Mouse (Mus musculus): ENCODE results near the gene Mfsd5.

The Mfsd5 gene

DNA sequence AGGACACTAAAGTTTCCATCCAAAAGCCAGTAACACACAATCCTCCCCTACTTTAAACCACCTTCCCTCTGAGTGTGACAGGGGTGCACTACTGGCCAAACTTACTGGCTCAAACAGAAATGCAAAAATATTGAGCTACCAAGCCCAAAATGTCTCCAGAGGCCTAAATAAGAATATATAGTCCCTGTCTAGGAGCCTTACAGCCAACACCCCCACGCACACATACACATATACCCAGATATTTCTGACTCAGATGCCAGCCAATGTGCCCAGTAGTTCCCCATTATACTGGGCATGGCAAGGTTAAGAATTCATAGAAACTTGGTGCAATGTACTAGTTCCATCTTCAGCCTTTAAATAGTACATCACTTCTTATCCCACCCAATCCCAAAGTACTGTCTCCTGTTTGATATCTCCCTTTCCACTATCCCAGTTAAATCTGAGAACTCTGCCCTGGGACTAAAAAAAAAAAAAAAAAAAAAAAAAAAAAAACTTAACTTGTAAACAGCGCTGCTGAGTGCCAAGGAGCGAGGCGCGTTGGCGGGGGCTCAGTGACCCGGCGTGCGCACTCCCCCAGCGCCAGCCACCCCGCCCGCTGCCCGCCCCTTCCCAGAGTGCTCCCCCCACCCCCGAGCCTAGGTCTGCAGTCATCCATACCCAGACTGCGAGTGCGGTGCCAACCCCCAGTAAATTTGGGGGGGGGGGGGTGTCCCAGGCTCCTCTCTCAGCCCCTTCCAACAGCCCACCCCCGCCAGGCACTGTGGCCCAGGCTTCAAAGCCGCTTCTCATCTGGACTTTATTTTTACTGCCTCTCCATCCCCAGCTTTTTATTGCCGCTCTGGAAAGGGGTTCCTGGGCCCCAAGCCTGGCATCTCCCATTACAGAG lies 34.7 kb upstream of the Mfsd5 start:
- CTCF ChIA-PET = interaction anchor here in 3 of 4 experiments (0.6 to 4.1 kb wide), 9 partner anchors 9 to 492 kb away, joined by 3 to 24 read pairs (median 4); no protein-coding TSS in a partner anchor
- POLR2A ChIA-PET = interaction anchor here in 3 of 4 experiments (0.8 to 5.3 kb wide), 19 partner anchors 8 to 273 kb away, joined by 3 to 41 read pairs (median 5); partner anchors contain the start of genes Itgb7 (in 1 of the 3), Map3k12 (in 1 of the 3), Mfsd5 (in 1 of the 3) and Pfdn5 (in 1 of the 3)

DNA sequence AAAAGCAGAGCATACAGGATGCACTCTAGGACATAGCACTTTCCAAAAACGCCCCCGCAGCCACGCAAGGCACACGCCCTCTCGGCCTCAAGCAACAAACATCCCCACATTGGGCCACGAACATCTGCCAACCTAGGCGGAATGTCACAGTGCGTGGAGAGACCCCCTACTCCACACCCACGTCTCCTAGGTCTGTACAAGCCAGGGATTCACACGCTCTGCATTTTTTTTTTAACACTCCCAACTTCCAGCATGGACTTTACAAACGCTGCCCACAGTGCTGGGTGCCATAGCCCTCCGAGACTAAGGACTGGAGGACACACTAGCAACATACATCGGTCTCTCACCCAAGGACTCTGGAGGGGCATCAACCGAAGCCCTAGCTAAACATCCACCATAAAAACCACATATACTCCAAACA lies 33.8 kb upstream of the Mfsd5 start:
- ChIA-PET CTCF (interaction anchor here in 3 of 4 experiments (0.9 to 4.1 kb wide), 7 partner anchors 10 to 141 kb away, joined by 3 to 24 read pairs (median 5); no protein-coding TSS in a partner anchor), POLR2A (interaction anchor here in 3 of 4 experiments (0.9 to 5.3 kb wide), 20 partner anchors 10 to 273 kb away, joined by 3 to 41 read pairs (median 8); partner anchors contain the start of genes Mfsd5 (in 2 of the 3), Espl1 (in 1 of the 3), Igfbp6 (in 1 of the 3) and Itgb7 (in 1 of the 3))

DNA sequence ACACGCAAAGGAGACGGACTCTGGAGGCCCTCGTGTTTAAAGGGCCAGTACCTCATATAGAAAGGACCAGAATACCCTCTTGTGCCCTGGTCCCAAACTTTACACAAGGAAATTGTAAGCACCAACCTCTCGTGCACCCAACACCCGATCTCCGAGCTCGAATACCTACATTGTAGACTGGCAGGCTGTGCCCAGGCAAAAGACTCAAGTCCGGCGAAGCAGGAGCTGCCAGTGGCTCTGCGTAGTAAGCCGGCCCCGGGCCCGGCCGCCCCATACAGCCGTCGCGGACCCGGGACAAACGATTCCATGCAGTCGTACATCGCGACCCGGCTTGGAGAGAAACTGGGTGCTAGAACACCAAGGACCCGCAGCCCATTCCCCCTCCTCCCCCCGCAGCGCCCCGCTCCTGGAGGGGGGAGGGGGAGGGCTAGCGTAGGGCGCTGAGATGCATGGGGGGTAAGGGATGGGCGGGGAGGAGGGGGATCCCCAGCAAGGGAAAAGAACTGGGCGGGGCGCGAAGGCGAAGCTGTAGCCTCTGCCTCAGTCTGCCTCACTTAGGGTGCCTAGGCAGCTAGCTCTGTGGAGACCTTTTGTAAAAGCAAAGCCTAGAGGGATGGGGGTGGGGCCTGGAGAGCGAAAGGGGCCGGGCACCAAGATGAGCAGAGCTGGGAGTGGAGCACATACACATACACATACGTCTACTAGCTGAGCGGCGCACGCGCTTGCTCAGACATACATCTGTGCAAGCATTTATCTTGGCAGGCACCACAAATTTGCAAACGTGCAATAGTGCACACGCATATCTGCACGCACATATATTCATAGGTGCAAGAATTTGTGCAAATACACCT lies 33.1 kb upstream of the Mfsd5 start:
- ChIA-PET POLR2A (interaction anchor here (0.6 to 5.3 kb wide), 100 partner anchors 8 to 1026 kb away, joined by 3 to 41 read pairs (median 5); partner anchors contain the start of genes Mfsd5 (in 3 of the 4), Csad (in 2 of the 4), Eif4b (in 2 of the 4) and Itgb7 (in 2 of the 4)), CTCF (interaction anchor here in 3 of 4 experiments (0.6 to 4.1 kb wide), 33 partner anchors 7 to 1200 kb away, joined by 3 to 24 read pairs (median 4); partner anchors contain the start of genes Mfsd5 (in 1 of the 3), Spryd3 (in 1 of the 3) and Tarbp2 (in 1 of the 3))

DNA sequence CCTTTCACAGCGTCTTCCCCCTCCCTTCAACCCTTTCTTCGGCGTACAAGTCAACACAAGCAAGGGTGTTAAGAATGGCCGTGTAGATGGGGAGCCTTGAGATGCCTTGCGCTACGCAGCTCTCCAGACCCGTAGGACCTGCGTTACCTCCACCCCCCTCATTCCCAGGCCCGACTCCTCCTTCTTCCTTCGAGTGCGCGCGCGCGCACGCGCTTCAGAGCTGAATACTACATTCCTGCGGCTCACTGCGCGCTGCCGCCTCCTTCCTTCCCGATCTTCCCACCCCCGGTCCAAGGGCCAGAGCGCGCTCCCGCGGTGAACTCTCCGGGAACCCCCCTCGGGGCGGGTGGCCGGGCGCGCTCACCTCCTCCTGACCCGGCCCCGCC lies 32.4 kb upstream of the Mfsd5 start:
- ChIA-PET CTCF (interaction anchor here in 3 of 4 experiments (0.6 to 4.1 kb wide), 37 partner anchors 8 to 1201 kb away, joined by 3 to 24 read pairs (median 4); partner anchors contain the start of genes Mfsd5 (in 1 of the 3), Spryd3 (in 1 of the 3) and Tarbp2 (in 1 of the 3)), POLR2A (interaction anchor here (0.6 to 5.3 kb wide), 100 partner anchors 8 to 1026 kb away, joined by 3 to 41 read pairs (median 5); partner anchors contain the start of genes Rarg (in 3 of the 4), Tarbp2 (in 3 of the 4), Csad (in 2 of the 4) and Eif4b (in 2 of the 4))

DNA sequence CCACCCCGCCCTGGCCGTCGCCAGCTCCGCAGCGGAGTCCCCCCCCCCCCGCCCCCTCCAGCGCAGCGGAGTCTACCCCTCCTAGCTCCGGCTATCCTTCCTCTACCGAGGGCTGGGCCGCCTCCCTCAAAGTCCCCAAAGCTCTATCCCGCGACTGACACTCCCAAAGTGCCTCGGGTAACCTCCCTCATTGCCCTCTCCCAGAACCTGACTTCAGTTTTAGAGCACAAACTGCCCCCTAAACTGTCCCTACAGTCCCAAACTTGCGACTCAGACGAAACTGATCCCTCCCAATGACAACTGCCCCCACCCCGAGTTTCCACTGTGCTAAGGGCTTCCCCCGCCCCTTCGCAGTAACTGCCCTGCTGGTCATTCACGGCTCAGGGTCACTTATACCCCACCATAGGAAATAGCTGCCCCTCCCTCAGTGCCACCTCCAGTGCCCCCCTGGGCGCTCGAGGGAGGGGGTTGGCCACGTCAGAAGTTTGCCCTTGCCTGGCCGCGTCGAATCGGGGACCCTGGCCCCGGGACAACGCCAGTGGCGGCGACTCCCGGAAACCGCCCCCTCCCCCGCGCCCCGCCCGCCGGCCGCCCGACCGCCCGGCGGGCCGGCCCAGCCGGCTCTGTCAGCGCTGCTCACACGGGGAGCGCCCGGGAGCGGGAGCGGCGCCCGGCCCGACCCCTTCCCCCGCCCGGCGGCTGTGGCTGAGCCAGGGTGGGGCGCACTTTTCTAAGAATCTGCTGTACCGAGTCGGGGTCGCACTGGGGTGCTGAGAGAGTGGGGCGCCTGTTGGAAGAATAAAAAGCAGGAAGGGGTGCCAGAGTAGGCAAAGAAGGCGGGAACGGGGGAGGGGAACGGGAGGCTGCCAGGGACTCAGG lies 31.8 kb upstream of the Mfsd5 start:
- ChIA-PET POLR2A (interaction anchor here (0.6 to 5.3 kb wide), 76 partner anchors 8 to 1025 kb away, joined by 3 to 41 read pairs (median 5); partner anchors contain the start of genes Rarg (in 3 of the 4), Tarbp2 (in 3 of the 4), Csad (in 2 of the 4) and Eif4b (in 2 of the 4)), CTCF (interaction anchor here in 3 of 4 experiments (0.6 to 4.1 kb wide), 32 partner anchors 8 to 1819 kb away, joined by 3 to 24 read pairs (median 4); partner anchors contain the start of genes Mfsd5 (in 1 of the 3), Spryd3 (in 1 of the 3) and Tarbp2 (in 1 of the 3))

DNA sequence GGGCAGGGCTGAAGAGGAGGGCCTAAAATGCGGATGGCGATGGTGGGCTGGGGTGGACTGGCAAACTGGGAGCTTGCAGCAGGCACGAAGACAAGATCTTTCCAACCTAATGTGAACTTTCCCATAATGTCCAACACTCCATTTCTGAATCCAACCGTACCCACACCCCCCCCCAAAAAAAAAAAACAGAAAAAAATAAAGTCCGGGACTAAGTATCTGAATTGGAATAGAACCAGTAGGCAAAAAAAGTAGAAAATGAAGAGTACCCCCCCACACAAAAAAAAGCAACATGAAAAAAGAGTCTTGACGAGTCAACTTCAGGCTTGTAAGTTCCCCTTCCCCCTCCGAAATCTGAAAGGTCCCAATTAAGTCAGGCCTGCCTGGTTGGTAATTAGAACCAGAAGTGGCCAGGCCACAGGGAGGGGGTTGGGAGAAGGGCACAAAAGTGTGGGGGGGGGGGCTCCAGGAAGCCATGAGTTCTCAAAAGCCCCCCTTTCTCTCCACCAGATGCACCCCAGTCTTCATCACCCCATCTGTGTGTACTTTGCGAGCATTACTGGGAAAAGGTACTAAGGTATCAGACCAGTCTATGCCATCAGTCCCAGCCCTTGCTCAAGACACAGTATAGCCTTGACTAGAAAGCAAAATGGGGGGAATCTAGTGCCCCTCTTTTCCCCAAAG lies 31.0 kb upstream of the Mfsd5 start:
- CTCF ChIA-PET = interaction anchor here (0.5 to 3.0 kb wide), 10 partner anchors 8 to 1820 kb away, joined by 3 to 17 read pairs (median 4); partner anchors contain the start of gene Gpr84 (in 1 of the 4)
- POLR2A ChIA-PET = interaction anchor here (0.7 to 3.5 kb wide), 16 partner anchors 8 to 991 kb away, joined by 3 to 40 read pairs (median 8); partner anchors contain the start of genes Gm9918 (in 1 of the 4), Rarg (in 1 of the 4) and Sp1 (in 1 of the 4)

DNA sequence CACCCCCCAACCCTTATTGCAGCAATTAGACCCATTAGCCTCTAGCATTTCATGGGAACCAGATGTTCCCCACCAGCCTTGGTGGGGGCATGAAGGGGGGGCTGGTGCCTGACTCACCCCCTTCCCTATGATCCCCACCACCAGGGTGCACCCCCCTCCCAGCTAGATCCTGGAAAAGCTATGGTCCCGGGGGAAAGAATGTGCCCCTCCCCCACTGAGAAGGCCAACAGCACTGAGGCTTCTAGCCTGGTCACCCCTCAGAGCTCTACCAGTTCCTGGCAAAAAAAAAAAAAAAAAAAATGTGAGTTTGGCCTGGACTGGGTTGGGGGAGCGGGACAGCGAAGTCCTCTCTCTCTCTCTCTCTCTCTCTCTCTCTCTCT lies 30.5 kb upstream of the Mfsd5 start:
- CTCF ChIA-PET = interaction anchor here (0.6 to 3.0 kb wide), 9 partner anchors 9 to 922 kb away, joined by 3 to 17 read pairs (median 5); no protein-coding TSS in a partner anchor
- POLR2A ChIA-PET = interaction anchor here (0.6 to 3.4 kb wide), 27 partner anchors 8 to 1134 kb away, joined by 3 to 18 read pairs (median 5); partner anchors contain the start of genes Sp1 (in 2 of the 4), Csad (in 1 of the 4), Gm9918 (in 1 of the 4) and Pfdn5 (in 1 of the 4)

DNA sequence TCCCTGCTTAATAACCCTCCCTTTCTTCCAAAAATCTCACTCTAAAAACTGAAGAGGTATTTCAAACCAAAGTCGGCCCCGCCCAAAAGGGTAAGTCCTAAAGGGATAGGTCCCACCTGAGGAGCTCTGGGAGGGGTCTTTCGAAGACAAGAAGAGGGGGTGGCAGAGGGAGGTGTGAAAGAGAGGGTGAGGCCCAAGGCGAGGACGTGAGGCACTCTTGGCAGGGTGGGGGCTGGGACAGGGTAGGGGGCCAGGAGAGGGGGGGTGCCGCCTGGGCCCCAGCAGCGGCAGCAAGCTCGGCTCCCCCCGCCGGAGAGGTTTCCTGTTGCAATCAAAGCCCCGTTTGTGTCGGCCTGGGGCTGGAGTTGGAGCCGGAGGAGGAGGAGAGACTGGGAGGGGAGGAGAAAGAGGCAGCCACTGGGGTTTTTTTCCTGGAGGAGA lies 30.0 kb upstream of the Mfsd5 start:
- ChIA-PET POLR2A (interaction anchor here (0.6 to 3.4 kb wide), 35 partner anchors 7 to 1134 kb away, joined by 3 to 18 read pairs (median 4); partner anchors contain the start of genes Sp1 (in 2 of the 4), Csad (in 1 of the 4), Espl1 (in 1 of the 4) and Gm9918 (in 1 of the 4)), CTCF (interaction anchor here in 3 of 4 experiments (0.6 to 3.0 kb wide), 5 partner anchors 9 to 132 kb away, joined by 3 to 17 read pairs (median 7); no protein-coding TSS in a partner anchor)

DNA sequence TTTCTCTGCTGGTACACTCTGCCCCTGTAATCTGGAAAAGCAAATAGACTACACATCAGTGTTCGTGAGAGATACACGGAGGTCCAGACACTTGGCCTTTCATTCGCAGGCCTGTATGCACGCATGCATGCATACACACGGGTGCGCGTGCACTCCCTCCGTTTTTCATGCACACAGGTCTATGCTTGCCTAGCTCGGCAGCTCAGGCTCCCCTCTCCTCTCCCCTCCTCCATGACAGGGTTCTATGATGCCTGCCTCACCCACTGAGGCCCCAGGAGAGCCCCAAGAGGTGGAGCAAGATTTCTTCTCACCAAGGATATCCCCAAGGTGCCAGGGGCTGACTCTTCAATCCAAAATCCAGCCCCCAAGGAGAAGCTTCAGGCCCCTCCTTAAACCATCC lies 29.3 kb upstream of the Mfsd5 start:
- CTCF ChIA-PET = interaction anchor here (0.7 to 3.0 kb wide), 6 partner anchors 10 to 131 kb away, joined by 3 to 17 read pairs (median 8); no protein-coding TSS in a partner anchor
- POLR2A ChIA-PET = interaction anchor here in 3 of 4 experiments (0.9 to 3.4 kb wide), 19 partner anchors 8 to 76 kb away, joined by 3 to 18 read pairs (median 4); partner anchors contain the start of genes Csad (in 1 of the 3), Espl1 (in 1 of the 3), Gm9918 (in 1 of the 3) and Mfsd5 (in 1 of the 3)

DNA sequence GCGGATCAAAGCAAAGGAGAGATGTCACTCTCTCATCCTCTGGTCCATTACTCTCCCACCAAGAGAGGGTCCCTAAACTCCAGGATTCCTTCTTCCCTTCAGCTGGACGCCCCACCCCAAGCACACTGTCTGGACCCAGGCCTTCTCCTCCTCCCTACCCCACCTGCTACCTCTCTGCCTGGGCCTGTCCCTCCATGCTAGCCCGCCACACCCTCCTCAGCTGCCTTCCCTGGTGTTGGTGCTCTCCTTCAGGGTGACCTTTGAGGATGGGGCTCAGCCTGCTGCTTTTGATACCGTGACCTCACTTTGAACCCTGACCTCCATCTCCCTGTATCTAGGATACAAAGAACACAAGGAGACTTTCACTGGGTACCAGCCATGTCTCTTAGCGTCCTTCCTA lies 28.7 kb upstream of the Mfsd5 start:
- CTCF ChIA-PET = interaction anchor here (0.5 to 3.0 kb wide), 6 partner anchors 11 to 103 kb away, joined by 3 to 17 read pairs (median 8); partner anchors contain the start of gene Pfdn5 (in 1 of the 4)
- POLR2A ChIA-PET = interaction anchor here in 3 of 4 experiments (0.6 to 3.4 kb wide), 18 partner anchors 8 to 46 kb away, joined by 3 to 18 read pairs (median 4); partner anchors contain the start of genes Csad (in 2 of the 3), Espl1 (in 1 of the 3), Gm9918 (in 1 of the 3) and Mfsd5 (in 1 of the 3)

DNA sequence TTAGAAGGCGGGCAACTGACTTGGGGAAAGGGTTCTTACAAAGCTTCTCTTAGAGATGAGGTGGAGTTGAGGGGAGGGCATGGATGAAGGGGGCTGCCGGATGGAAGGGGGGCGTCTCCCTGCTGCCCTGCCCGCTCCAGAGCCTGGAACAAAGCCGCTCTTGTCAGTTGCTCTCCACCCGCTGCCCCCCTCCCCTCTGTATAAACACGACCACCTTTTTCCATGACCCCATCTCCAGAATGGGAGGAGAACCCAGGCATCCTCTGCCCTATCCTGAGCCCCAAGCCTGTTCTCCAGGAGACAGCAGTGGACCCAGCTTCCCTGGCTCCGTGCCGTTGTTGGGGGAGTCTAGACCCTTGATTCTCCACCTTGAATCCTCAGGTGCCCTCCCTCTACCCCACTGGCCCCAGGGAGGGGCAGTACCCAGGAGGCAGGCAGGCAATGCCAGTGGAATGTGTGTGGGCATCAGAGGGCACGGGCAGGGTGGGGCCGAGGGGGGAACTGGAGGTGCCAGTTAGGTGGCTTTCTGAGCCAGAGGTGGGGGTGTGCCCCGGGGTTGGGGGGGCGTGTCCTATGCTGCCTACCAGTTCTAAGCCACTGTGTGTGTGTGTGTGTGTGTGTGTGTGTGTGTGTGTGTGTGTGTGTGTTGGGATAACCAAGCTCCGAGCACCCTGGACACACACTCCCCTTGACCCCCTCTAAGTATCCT lies 23.6 kb upstream of the Mfsd5 start:
- ChIA-PET CTCF (interaction anchor here in 2 of 4 experiments (0.6 to 1.4 kb wide), 2 partner anchors 17 to 20 kb away, joined by 3 to 4 read pairs; no protein-coding TSS in a partner anchor), POLR2A (interaction anchor here (0.6 to 5.4 kb wide), 12 partner anchors 9 to 63 kb away, joined by 3 to 40 read pairs (median 3); no protein-coding TSS in a partner anchor)

DNA sequence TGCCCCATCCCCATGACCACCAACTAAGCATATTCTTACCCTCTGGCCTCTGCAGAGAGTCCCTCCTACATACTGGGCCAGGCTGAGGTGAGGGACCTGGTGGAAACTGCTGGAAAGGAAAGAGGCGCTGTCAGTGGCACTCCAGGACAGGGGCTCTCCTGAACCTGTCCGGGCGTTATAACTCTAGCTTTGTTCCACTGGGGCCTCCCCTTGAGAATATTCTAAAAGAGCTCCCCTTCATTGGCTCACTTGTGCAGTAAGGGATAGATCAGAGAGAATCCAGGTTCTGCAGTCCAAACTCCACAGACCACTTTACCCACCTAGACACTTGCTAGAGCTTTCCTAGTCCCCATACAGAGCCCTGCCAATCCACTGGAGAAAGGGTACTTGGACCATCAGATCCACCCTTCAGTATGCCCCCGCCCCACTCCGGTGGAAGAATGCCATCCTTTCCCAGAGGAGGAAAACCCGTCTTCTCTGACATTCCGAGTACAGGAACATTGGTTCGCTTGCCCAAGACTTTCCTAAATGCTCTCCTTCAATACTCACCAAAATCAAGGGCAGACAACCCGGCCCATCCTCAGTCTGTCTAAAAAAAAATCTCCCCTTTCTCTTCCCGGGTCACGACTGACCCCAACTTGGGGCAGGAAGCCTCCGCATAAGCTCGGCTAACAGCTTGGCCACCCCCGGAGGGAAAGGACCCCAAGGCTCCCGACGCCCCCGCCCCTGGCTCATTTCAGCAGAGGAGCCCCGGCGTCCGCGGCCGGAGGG lies 22.6 kb upstream of the Mfsd5 start:
- ChIA-PET POLR2A (interaction anchor here (0.6 to 5.4 kb wide), 11 partner anchors 10 to 64 kb away, joined by 3 to 40 read pairs (median 3); no protein-coding TSS in a partner anchor), CTCF (interaction anchor here in 2 of 4 experiments (0.6 to 1.4 kb wide), 2 partner anchors 18 to 21 kb away, joined by 3 to 4 read pairs; no protein-coding TSS in a partner anchor)

Data from embryonic stem cell, embryonic (primary cell).